Mouse (Mus musculus): Measurements from ENCODE around the gene Tmem132d.

- no peak for TF ChIP-seq CTCF (IDR thresholded peaks at IDR 0.05; ENCODE audit: low read depth)
- TF ChIP-seq EP300 (IDR thresholded peaks at IDR 0.05; ENCODE audit: low read depth), result no peak
These were observed 288.1 kb downstream of the Tmem132d start for GRCm38 (mm10) chr5:128144799-128145198.
